Comparison of ENCODE assay signal across 10 mouse cellular contexts in the genomic region with DNA sequence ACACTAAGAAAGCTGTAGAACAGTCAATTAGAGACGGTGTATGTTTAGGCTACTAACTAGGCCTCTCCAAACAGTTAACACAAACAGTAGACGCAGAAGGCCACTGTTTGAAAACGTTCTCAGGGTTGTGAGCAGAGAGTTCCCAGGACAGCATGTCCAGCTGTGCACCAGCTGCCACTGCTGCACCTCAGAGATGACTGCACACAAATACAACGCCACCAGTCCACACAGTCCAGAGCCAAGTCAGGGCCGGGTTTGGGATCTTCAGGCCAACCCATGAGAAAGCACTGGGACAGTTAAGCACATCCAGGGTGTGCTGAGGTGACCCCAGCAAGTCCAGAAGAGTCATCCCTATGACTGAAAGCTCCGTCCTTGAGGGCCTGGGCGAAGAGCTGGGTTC.
DNase-seq lines count a peak whose midpoint lies in the region; ATAC-seq and TF ChIP-seq lines count a peak whose summit lies in the region.
"Had no signal": no experiment of that assay in that cellular context is flagged by ENCODE, and none has a peak within 500 bp of the region (broad histone marks: within the 10 kb centered on the region; RNA-seq: fewer than 3 reads in every experiment).

No protein-coding gene starts in this region.

- TF ChIP-seq CTCF in midbrain, postnatal 0 days (IDR thresholded peaks at IDR 0.05): no peak
- TF ChIP-seq CTCF in stomach, postnatal 0 days (IDR thresholded peaks at IDR 0.05; ENCODE audit: low read depth): no peak

- H3K4me1 ChIP-seq in midbrain, embryonic 10.5 days: peaks cover 48% of the 10 kb centered on the region
- peaks cover 9% of the 10 kb centered on the region; the same call in 1 of the 2 replicates for H3K4me1 ChIP-seq in midbrain, postnatal 0 days (ENCODE audit: insufficient read depth, low read length)
- peaks cover 82% of the 10 kb centered on the region for H3K4me1 ChIP-seq in heart, embryonic 13.5 days
- H3K4me1 ChIP-seq in limb, embryonic 11.5 days (ENCODE audit: control insufficient read depth, insufficient read depth, low read length): 0 out of 2 replicates have a peak, but pooled peaks cover 3% of the 10 kb centered on the region
- peaks cover 12% of the 10 kb centered on the region for H3K4me1 ChIP-seq in stomach, postnatal 0 days (replicated peaks; ENCODE audit: control insufficient read depth, insufficient read depth)
- 0 out of 2 replicates have a peak, but pooled peaks cover 6% of the 10 kb centered on the region for H3K4me1 ChIP-seq in forebrain, embryonic 11.5 days (replicated peaks; ENCODE audit: control insufficient read depth, insufficient read depth, low read length)

- no peaks in the 10 kb centered on the region for H3K27me3 ChIP-seq in midbrain, embryonic 10.5 days (ENCODE audit: low read depth, poor library complexity, severe bottlenecking)
- H3K27me3 ChIP-seq in midbrain, postnatal 0 days (ENCODE audit: insufficient read depth, low read length): no peaks in the 10 kb centered on the region
- H3K27me3 ChIP-seq in heart, embryonic 13.5 days (replicated peaks): no peaks in the 10 kb centered on the region
- no peaks in the 10 kb centered on the region for H3K27me3 ChIP-seq in limb, embryonic 11.5 days (ENCODE audit: control insufficient read depth, insufficient read depth, low read length)
- no peaks in the 10 kb centered on the region for H3K27me3 ChIP-seq in stomach, postnatal 0 days (ENCODE audit: control insufficient read depth, insufficient read depth, low read length)
- H3K27me3 ChIP-seq in forebrain, embryonic 11.5 days (ENCODE audit: control insufficient read depth, insufficient read depth, low read length): no peaks in the 10 kb centered on the region

- no peak overlapping the region for H3K4me2 ChIP-seq in midbrain, postnatal 0 days (ENCODE audit: low read depth, low read length, poor library complexity, severe bottlenecking)
- no peak overlapping the region for H3K4me2 ChIP-seq in heart, embryonic 13.5 days
- no peak overlapping the region for H3K4me2 ChIP-seq in limb, embryonic 11.5 days (ENCODE audit: low read depth, severe bottlenecking)
- no peak overlapping the region for H3K4me2 ChIP-seq in stomach, postnatal 0 days (replicated peaks; ENCODE audit: low read depth)
- no peak overlapping the region for H3K4me2 ChIP-seq in forebrain, embryonic 11.5 days (ENCODE audit: low read depth, low read length, severe bottlenecking)

- ATAC-seq in midbrain, postnatal 0 days (ENCODE audit: low FRiP score): no peak
- ATAC-seq in heart, embryonic 13.5 days (ENCODE audit: extremely low read depth, insufficient number of reproducible peaks, low FRiP score, low TSS enrichment): no peak
- no peak for ATAC-seq in limb, embryonic 11.5 days (ENCODE audit: insufficient number of reproducible peaks, low FRiP score, low TSS enrichment, low read depth)
- ATAC-seq in stomach, postnatal 0 days (ENCODE audit: low FRiP score, low TSS enrichment): peak; percentile 67
- no peak for ATAC-seq in forebrain, embryonic 11.5 days (replicated peaks; ENCODE audit: low FRiP score)

- peaks cover 17% of the 10 kb centered on the region for H3K36me3 ChIP-seq in midbrain, embryonic 10.5 days
- H3K36me3 ChIP-seq in midbrain, postnatal 0 days (ENCODE audit: insufficient read depth, low read length): no peaks in the 10 kb centered on the region
- peaks cover 17% of the 10 kb centered on the region for H3K36me3 ChIP-seq in heart, embryonic 13.5 days
- no peaks in the 10 kb centered on the region for H3K36me3 ChIP-seq in limb, embryonic 11.5 days (ENCODE audit: control insufficient read depth, insufficient read depth, low read length)
- H3K36me3 ChIP-seq in stomach, postnatal 0 days (ENCODE audit: control insufficient read depth, insufficient read depth, low read length): peaks cover 6% of the 10 kb centered on the region; the same call in 1 of the 2 replicates
- no peaks in the 10 kb centered on the region; the same call in 1 of the 2 replicates for H3K36me3 ChIP-seq in forebrain, embryonic 11.5 days (ENCODE audit: control insufficient read depth, insufficient read depth, low read length)

- no peaks in the 10 kb centered on the region for H3K9me3 ChIP-seq in midbrain, embryonic 10.5 days (replicated peaks)
- no peaks in the 10 kb centered on the region for H3K9me3 ChIP-seq in midbrain, postnatal 0 days (ENCODE audit: low read length)
- no peaks in the 10 kb centered on the region for H3K9me3 ChIP-seq in heart, embryonic 13.5 days
- no peaks in the 10 kb centered on the region for H3K9me3 ChIP-seq in limb, embryonic 11.5 days (ENCODE audit: control insufficient read depth, low read length)
- H3K9me3 ChIP-seq in stomach, postnatal 0 days (ENCODE audit: control insufficient read depth, low read length): no peaks in the 10 kb centered on the region
- no peaks in the 10 kb centered on the region for H3K9me3 ChIP-seq in forebrain, embryonic 11.5 days (ENCODE audit: control insufficient read depth, low read length)
- H3K9me3 ChIP-seq: G1E had no signal

- H3K9ac ChIP-seq in midbrain, postnatal 0 days (replicated peaks; ENCODE audit: low read length, poor library complexity, severe bottlenecking): no peak overlapping the region
- H3K9ac ChIP-seq in heart, embryonic 13.5 days: peak overlapping the region; percentile 44; the same call in 1 of the 2 replicates
- H3K9ac ChIP-seq in limb, embryonic 11.5 days (ENCODE audit: low read length): no peak overlapping the region
- H3K9ac ChIP-seq in stomach, postnatal 0 days (ENCODE audit: low read length): no peak overlapping the region
- no peak overlapping the region for H3K9ac ChIP-seq in forebrain, embryonic 11.5 days (ENCODE audit: low read length)

- no peak for DNase-seq in midbrain, embryonic 10.5 days (ENCODE audit: low spot score)
- DNase-seq in midbrain, postnatal 0 days (ENCODE audit: low spot score): no peak
- no peak for DNase-seq in limb, embryonic 11.5 days (ENCODE audit: low spot score)
- DNase-seq in stomach, postnatal 0 days (ENCODE audit: low spot score): peak; percentile 51
- no peak for DNase-seq in cerebellum, postnatal 4 days (ENCODE audit: low spot score in 2 of 2)
- DNase-seq in forebrain, embryonic 11.5 days (ENCODE audit: low spot score): no peak
- DNase-seq in thymus, adult 18-20 months: no peak

- H3K4me3 ChIP-seq in midbrain, embryonic 10.5 days: no peak overlapping the region
- H3K4me3 ChIP-seq in midbrain, postnatal 0 days (ENCODE audit: low read depth, low read length): no peak overlapping the region
- H3K4me3 ChIP-seq in heart, embryonic 13.5 days: no peak overlapping the region
- no peak overlapping the region for H3K4me3 ChIP-seq in limb, embryonic 11.5 days (ENCODE audit: low read depth, low read length)
- H3K4me3 ChIP-seq in stomach, postnatal 0 days (ENCODE audit: low read depth, low read length): no peak overlapping the region
- H3K4me3 ChIP-seq in forebrain, embryonic 11.5 days (ENCODE audit: low read depth, low read length): no peak overlapping the region
- H3K4me3 ChIP-seq: myocyte had no signal

- TF ChIP-seq EP300 in stomach, postnatal 0 days (optimal IDR thresholded peaks at IDR 0.05): no peak

- peak overlapping the region; percentile 71 for H3K27ac ChIP-seq in midbrain, embryonic 10.5 days (replicated peaks)
- H3K27ac ChIP-seq in midbrain, postnatal 0 days (ENCODE audit: low read depth, low read length): no peak overlapping the region
- peak overlapping the region; percentile 78 for H3K27ac ChIP-seq in heart, embryonic 13.5 days (replicated peaks)
- 0 out of 2 replicates have a peak overlapping the region, but pooled peaks have one; percentile 42 for H3K27ac ChIP-seq in limb, embryonic 11.5 days (replicated peaks; ENCODE audit: low read depth, low read length)
- peak overlapping the region; percentile 86 for H3K27ac ChIP-seq in stomach, postnatal 0 days (replicated peaks)
- no peak overlapping the region for H3K27ac ChIP-seq in forebrain, embryonic 11.5 days (ENCODE audit: low read depth, low read length)

- 70% methylated on average over 7 of the region's 7 CpGs for WGBS in midbrain, embryonic 10.5 days
- WGBS in midbrain, postnatal 0 days: 67% methylated on average over 7 of the region's 7 CpGs
- WGBS in heart, embryonic 13.5 days: 59% methylated on average over 7 of the region's 7 CpGs
- 68% methylated on average over 7 of the region's 7 CpGs for WGBS in limb, embryonic 11.5 days
- WGBS in stomach, postnatal 0 days: 32% methylated on average over 7 of the region's 7 CpGs
- 64% methylated on average over 7 of the region's 7 CpGs for WGBS in forebrain, embryonic 11.5 days

Comparison
In these comparisons a context has a peak if more than half of its experiments do, and no peak if none do; other contexts are left out.
1. H3K27ac ChIP-seq: peak in midbrain, embryonic 10.5 days (single experiment), heart, embryonic 13.5 days (single experiment), limb, embryonic 11.5 days (single experiment) and stomach, postnatal 0 days (single experiment); none in midbrain, postnatal 0 days (single experiment) and forebrain, embryonic 11.5 days (single experiment).